Mouse (Mus musculus) ZHBTc4 (cell line): Measurements from ENCODE around the gene Dmac2.

Experiments used
- DNase-seq: peaks from one replicate; pipeline ENCODE4 v3.0.0-alpha.2; 2011; ENCODE audit warnings: low read depth, low spot score

Gene Dmac2

DNA sequence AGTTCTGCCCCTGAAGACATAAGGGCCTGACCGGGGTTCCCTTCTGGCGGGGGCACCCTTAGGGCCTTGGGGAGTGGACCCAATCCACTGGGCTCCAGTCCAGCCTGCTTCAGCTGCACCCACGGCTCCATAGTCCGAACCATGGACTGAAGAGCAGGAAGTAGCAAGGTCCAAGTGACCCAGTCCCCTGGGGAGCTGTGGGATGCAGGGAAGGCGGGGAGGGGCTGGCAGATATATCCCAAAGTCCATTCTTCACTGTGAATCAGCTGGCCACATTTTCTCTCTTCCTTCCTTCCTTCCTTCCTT is 3.6 kb upstream of the Dmac2 start, which contains the start of gene Erich4:
Erich4 (minus strand) TSS at position 187 of the 306 bp plus-strand sequence.
- no peak for DNase-seq

GRCm38 (mm10) chr7:25617376-25618160 is 1.6 kb upstream of the Dmac2 start:
- DNase-seq, result no peak

- no peak for DNase-seq
Measured at GRCm38 (mm10) chr7:25619722-25619991, 443 bp downstream of the Dmac2 start.

DNA sequence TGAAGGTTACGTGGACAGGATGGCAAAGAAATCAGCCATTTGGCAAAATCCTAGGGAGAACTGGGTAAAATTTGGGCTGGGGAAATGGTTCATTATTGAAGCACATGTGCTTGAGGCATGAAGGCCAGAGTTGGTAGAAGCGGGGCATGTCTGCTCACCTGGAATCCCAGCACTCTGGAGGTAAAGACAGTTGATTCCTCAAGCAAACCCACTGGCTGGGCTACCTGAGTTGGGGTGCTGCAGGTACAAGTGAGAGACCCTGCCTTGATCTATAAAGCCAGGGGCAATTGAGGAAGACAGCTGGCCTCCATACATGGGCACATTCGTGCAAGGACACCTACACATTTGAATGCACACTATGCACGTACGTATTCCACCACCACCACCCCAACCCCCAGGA is 887 bp downstream of the Dmac2 start:
- DNase-seq, result no peak

DNA sequence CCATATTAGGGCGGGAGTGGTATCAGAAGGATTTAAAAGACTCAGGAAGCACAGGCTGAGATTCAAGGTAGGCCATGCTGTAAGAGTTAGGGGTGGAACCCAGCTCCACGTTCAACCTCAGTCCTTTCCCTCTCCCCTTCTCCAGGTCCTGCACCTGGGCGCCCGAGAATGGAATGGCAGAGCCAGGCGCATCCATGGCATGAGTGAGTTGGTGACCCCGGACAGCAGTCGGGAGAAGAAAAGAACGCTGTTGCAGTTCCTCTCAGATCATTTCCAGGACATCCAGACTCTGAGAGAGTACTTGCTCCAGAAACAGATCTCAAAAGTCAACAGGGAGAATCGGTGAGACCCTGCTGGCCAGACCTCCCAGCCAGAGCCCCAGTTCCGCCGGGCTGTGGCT is 1.5 kb downstream of the Dmac2 start:
- no peak for DNase-seq

GRCm38 (mm10) chr7:25623857-25624370 is 4.7 kb downstream of the Dmac2 start:
- DNase-seq, result no peak

DNA sequence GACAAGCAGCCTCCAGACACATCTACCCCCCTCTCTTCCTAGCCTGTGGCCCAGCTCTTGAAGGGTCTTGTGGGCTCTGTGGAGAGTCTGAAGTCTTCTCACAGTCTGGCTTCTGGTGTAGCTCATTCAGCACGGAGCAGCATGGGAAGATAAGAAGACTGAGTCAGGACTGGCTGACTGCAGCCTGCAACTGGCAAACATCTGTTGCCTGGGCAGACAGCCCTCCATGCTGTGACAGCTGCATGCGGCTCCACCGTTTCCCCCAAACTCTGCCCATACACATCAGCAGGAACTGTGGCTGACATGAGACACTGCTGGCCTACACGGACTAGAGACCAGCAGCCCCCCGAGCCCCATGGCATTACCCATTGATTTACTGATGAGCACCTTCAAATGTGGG is 5.6 kb downstream of the Dmac2 start:
- no peak for DNase-seq

DNA sequence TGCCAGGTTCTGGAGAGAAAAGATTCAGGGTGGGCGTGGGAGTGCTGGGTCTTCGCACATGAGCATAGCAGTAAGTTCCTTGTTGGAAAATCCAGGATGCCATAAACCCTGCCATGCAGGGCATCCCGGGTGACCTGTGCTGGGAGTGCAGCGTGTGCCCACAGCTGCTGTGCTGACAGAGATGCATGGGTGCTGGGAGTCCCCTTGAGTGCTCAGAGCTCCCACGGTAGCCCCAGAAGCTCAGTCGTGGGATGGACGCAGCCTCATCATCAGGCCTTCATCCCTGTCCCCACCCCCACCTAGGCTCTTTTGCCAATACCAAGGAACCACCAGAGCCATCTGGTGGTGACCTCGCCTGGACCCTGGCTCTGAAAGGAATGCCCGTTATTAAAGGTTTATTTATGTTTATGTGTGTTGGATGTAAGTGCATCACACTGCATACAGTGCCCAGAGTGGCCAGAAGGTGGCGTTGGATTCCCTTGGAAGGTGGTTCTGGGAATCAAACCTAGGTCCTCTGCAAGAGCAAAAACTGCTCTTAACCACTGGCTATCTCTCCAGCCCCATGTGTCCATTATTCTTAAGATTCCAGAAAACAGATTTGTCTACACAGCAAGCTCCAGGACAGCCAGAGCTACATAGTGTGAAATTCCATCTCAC is 6.5 kb downstream of the Dmac2 start:
- DNase-seq, result peak; percentile 75

GRCm38 (mm10) chr7:25626509-25627430 is 7.6 kb downstream of the Dmac2 start, which contains the start of gene B3gnt8:
TSS of gene B3gnt8 (plus strand) at chr7:25626654.
- peak; percentile 39 for DNase-seq

DNA sequence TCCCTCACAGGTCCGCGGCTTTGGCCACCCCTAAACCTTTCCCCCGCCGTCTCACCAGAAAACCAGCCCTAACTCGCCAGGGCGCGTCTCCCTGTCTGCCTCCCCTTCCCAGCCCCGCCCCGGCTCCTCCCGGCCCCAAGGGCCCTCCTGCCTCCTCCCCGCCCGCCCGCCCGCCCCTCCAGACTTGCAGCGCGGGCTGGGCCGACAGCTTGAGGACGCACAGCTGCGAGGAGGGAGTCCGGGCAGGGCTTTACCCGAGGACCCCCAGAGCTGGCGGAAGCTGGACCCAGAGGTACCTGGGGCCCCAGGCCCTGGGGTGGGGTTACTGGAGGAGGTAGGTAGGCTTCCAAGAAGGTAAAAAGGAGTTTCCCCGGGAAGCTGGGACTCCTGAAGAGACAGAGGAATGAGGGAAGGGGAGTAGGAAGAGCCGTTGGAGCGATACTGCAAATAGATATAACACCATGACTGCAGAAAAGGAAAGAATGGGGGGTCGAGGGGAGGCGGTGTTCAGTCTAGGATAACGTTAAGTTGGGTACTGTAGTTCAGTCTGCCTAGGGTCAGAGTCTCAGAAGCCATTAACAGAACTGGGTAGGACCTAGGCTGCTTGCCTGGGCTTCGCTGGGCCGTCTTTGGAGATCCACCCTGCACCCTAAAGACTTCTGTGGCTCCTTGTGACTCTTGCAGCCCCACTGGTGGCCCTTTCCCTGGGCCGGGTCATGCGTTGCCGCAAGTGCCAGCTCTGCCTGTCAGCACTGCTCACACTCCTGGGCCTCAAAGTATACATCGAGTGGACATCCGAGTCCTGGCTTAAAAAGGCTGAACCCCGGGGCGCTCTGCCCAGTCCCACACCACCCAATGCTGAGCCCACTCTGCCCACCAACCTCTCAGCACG is 8.5 kb downstream of the Dmac2 start:
- peak; percentile 82 for DNase-seq

- DNase-seq, result no peak
Measured at GRCm38 (mm10) chr7:25628323-25628620, 9.1 kb downstream of the Dmac2 start.

DNA sequence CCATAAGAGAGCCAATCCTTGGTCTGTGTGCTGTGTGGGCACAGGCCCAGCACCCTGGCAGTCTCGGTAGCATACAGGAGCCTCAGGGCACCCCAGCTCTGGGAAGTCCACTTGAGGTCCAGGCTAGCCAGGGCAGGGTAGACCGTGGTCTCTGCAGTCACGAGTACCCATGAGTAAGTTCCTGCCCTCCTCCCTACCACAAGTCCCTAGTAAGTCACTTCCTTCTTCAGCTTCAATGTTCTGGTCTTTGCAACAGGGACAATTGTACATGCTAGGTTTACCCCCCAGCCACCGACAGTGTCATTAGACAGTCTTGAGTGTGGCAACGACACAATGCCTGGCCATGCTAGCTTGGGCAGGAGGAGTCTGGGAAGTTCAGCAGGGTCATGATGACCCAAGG is 13.5 kb downstream of the Dmac2 start:
- no peak for DNase-seq

DNA sequence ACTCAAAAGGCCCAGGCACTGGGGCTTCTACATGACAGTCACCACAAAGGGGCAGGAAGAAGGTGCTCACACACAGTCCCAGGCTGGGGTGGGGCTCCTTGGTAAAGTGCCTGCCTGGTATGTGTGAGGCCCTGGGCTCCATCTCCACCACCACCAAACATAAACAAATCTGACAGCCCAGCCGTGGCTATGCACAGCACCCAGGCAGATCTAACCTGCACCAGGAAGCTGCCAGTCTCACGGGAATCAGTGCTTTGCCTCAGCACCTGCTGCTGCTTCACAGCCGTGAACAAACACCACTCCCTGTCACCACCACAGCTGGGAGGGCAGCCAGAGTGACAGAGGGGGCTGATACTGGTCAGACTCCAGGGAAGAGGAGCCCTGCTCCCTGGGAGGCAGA is 17.2 kb downstream of the Dmac2 start:
- no peak for DNase-seq

GRCm38 (mm10) chr7:25637099-25637498 is 17.9 kb downstream of the Dmac2 start:
- no peak for DNase-seq

- no peak for DNase-seq
Measured at GRCm38 (mm10) chr7:25639754-25640153, 20.5 kb downstream of the Dmac2 start.

DNA sequence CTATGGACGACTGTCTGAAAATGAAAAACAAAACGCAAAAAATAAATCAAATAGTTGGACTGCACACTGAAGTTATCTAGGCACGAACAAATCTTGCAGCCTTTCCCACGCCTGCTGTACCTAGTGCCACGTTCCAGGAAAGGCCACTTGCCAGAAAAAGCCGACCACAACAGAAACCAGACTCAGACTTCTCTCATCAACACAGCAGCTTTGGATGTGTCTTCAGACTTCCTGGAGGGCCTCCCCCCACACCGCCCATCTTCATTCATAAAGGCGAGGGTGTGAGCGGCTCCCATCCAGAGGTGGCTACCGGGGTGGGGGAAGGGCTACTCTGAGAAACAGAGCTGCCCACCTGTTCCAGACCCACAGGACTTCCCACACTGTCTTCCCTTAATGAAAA is 24.9 kb downstream of the Dmac2 start:
- DNase-seq, result no peak

- DNase-seq, result no peak
Measured at GRCm38 (mm10) chr7:25644631-25645030, 25.4 kb downstream of the Dmac2 start.

- no peak for DNase-seq
Measured at GRCm38 (mm10) chr7:25645074-25645473, 25.9 kb downstream of the Dmac2 start.

- DNase-seq, result peak; percentile 68
Measured at GRCm38 (mm10) chr7:25647574-25648123, 28.4 kb downstream of the Dmac2 start.

GRCm38 (mm10) chr7:25649839-25650238 is 30.6 kb downstream of the Dmac2 start:
- no peak for DNase-seq

GRCm38 (mm10) chr7:25651281-25651680 is 32.1 kb downstream of the Dmac2 start:
- peak; percentile 23 for DNase-seq
